Mouse (Mus musculus) embryo, embryonic 10 days (tissue): Measurements from ENCODE around the gene Cenpi.

Experiments used
- DNase-seq: peaks from one replicate; pipeline ENCODE4 v3.0.0-alpha.2; 2015; ENCODE audit warnings: low spot score

Gene Cenpi

DNA sequence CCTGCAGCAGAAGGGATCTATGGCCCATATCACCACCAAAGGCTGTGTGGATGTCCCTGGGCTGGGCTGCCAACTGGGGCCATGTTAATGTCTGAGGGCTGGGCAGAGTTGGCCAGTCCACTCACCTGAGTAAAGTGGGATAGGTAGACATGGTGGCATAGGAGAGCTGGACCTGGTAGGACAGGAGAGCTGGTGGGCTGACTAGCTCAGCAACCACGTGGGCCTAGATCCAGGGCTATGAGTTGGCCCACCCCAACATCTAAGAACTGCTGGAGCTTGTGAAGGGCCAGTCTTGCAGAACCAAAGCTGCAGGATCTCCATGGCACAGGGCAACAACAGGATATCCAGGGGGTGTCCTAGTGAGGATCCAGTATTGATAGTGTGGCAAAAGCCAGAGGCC, 57.5 kb downstream of the Cenpi start:
- DNase-seq, result no peak

DNA sequence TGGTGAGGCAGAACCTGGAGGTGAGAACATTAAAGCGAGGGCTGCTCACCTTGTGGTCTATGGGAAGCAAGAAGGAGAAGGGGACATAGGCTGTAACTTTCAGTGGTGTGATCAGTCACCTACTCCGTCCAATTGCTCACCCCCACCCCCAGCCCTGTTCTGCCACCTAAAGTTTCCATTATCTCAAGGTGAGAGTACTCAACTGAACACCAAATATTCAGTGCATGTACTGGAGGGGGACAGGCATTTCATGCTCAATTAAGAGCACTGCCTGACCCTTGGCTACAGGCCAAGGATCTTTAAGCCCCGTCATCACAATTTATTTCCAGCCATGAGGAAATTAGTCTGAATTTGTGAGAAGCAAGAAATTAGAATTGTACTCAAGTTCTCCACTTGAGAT, 58.7 kb downstream of the Cenpi start:
- no peak for DNase-seq

DNA sequence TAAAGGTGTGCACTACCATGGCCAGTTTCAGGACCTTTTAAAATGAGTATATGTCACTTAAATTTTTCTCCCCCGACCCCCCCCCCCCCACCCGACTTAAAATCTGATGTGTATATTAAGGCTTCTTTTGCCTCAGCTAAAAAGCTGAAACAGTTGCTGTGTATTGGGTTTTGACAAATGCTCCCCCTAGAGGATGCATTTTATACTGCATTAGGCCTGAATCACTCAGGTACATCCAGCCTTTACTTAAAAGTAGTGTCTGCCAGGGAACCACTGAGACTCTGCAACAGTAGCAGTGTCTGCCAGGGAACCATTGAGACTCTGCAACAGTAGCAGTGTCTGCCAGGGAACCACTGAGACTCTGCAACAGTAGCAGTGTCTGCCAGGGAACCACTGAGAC, 63.4 kb downstream of the Cenpi start:
- peak; percentile 11 for DNase-seq

DNA sequence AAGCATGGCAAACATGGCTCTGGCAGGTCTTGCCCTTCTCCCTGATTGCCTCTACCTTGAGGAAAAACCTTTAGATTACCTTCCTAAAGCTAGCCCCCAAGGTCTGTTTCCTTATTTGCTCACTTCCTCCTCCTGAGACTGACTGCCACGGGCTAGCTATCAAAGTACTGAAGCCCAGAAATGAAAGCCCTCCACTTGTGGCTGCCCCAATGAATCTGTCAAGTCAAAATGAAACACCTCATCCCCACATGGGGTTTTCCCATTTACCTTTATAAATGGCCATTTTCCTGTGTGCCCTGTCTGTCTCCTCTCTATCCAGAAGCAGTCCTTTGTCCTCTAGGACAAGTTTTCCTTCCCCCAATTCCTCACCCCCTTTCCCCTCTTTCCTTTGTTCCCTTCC, 66.3 kb downstream of the Cenpi start:
- DNase-seq, result no peak

DNA sequence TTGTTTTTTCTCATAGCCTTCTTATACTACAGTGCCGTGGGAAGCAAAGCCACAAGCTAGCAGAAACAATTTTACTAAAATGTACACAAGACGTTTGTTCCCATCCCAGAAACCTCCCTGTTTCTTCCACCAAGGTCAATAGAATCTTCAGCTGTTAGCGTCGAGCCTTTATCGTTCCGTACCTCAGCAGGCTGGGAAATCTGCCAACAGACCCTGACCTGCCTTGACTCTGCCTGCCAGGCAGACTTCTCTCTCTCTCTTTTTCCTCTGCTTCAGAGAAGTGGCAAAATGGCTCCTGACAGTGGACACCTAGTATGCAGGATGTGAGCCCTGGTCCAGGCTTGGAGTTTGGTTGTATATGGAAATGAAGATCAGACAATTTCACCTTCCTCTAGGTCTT, 77.0 kb downstream of the Cenpi start:
- DNase-seq, result no peak

DNA sequence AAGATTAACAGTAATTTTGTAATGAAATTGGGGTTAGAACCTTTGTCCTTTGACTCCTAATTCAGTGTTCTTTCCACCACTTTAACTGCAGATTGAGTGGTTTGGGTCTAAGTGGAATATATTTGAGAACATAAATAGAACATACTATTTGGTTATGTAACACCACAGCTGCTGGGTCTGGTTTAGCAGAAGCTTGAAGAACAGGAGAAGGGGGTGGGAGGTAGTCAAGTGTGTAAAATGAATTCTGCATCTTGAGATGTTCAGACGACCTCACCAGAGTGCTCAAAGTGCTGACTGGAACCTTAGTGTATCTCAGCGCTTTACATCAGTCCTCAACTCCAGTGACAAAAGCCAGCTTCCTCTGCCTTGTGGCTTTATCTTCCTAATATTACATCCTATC, 91.1 kb downstream of the Cenpi start:
- DNase-seq, result no peak

DNA sequence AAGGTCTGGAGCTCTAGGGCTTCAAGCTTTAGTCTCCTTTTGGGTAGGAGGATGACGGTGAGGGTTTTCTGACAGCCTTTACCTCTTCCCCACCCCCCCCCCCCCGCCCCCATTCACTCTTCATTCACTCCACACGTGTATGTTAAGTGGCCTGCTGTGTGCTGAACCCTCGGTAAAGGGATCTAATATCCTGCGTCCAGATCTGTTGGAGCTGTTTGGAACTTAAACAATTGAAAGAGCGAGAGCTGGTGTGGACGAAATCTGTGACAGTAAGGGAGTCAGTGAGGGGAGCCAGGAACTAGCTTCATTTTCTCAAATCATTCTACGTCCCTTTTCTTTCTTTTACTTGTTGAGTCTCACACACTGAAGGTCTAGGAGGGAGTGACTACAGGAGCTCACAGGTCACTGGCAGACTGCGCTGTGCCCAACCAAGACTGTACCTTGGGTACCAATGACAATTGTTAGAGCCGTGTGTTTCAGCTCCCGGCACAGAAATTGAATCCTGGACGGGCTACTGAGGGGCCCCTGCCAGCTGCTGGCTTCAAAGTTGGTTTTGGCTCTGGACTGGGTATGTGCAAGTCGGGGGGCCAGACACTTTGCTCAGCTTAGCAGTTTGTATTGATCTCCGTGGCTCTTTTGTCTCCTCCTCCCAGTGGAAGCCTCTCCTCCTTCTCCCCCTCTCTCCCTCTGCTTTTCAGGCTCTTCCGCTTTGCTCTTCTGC, 96.1 kb downstream of the Cenpi start, which contains the start of gene Drp2:
TSS of gene Drp2 (plus strand) at position 689 of the 721 bp plus-strand sequence.
- peak; percentile 14 for DNase-seq

DNA sequence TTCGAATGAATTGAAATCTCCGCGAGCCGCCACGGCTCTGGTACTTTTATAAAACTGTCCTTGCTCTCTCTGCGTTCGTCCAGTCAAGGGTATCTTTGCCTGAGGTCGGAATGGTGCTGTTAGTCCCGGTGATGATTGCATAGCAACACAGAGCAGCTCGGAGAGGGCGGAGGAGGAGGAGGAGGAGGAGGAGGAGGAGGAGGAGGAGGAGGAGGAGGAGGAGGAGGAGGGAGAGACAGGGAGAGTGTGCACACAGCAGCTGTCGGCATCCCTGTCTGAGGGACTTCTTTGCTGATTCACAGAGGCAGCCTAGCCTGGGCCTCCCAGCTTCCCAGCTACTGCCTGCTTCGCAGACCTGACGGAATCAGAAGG, 96.7 kb downstream of the Cenpi start:
- DNase-seq, result peak; percentile 31

DNA sequence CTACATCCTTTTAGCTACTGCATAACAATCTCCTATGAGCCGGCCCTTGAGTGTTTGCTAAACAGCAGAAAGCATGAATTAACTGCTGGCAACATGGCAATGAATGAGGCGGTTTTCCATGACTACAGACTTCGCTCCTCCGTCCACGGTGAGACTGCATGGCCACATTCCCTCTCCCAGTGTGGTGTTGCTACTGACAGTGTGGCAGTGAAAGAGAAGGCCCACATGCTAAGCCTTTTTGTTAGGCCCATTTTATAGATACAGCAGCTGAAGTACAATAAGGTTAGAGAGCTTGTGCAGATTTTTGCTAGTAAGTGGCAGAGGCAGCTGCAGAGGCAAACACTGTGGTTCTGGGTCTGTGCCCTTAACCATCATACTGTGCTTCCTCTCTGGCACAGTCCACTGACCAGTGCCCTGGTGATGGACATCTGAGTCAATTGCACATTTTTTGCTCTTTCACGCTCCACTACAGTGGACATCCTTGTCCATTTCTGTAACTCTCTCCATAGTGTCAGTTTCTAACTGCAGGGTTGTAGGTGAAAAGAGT, 101.5 kb downstream of the Cenpi start:
- no peak for DNase-seq

DNA sequence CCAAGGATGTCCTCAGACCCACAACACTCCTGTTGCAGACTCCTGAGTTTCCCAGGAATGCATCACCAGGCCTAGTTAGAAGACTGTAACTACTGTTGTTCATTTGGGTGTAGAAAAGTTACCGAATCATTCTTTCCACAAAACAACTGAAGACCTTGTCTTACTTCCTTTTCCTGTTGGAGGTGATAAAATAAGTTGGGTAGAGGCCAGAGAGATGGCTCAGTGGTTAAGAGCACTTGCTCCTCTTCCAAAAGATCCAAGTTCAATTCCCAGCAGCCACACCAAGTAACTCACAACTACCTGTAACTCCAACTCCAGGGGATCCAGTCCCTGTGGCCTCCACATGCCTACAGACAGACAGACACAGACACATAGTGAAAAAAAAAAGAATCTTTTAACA, 104.2 kb downstream of the Cenpi start:
- DNase-seq, result no peak
